Mouse (Mus musculus) embryonic facial prominence, embryonic 13.5 days (tissue): ENCODE results near the gene Msl2. TPM values are rescaled to one million over a fixed set of nuclear protein-coding genes. Genes with fewer than 3 reads are reported as not detected.

Experiments used
- ATAC-seq: fragments of 200-750 bp; cut with Nextera tagmentation; 2 replicates; pipeline ENCODE4 v1.8.0; 2017; ENCODE audit warnings: low read depth; ENCODE audit not compliant: insufficient number of reproducible peaks, insufficient read depth, low FRiP score, low TSS enrichment
- H3K27ac ChIP-seq: fragments of 300-500 bp; sonication (generic); 2 replicates; pipeline ENCODE4 v1.5.1; 2015; ENCODE audit warnings: moderate library complexity, mild to moderate bottlenecking, inconsistent platforms
- H3K27me3 ChIP-seq: fragments of 300-500 bp; sonication (generic); 2 replicates; pipeline ENCODE4 v1.6.1; 2015; ENCODE audit warnings: mild to moderate bottlenecking, inconsistent platforms
- H3K36me3 ChIP-seq: fragments of 300-500 bp; sonication (generic); 2 replicates; pipeline ENCODE4 v1.6.1; 2015; ENCODE audit warnings: mild to moderate bottlenecking, inconsistent platforms
- H3K4me1 ChIP-seq: fragments of 300-500 bp; sonication (generic); 2 replicates; pipeline ENCODE4 v1.6.1; 2015; ENCODE audit warnings: inconsistent platforms
- H3K4me2 ChIP-seq: fragments of 300-500 bp; sonication (generic); 2 replicates; pipeline ENCODE4 v1.6.1; 2015; ENCODE audit warnings: moderate library complexity, mild to moderate bottlenecking, inconsistent platforms
- H3K4me3 ChIP-seq: fragments of 300-500 bp; sonication (generic); 2 replicates; pipeline ENCODE4 v1.5.1; 2015; ENCODE audit warnings: mild to moderate bottlenecking, inconsistent platforms
- H3K9ac ChIP-seq: fragments of 300-500 bp; sonication (generic); 2 replicates; pipeline ENCODE4 v1.6.1; 2015; ENCODE audit warnings: mild to moderate bottlenecking, inconsistent platforms
- H3K9me3 ChIP-seq: fragments of 300-500 bp; sonication (generic); 2 replicates; pipeline ENCODE4 v1.6.1; 2016; ENCODE audit warnings: inconsistent platforms
- WGBS: fragments of 180-500 bp; shearing (Covaris S2); methylation state at CpG from one replicate; pipeline ENCODE4 v1.1.7; 2015; ENCODE audit warnings: mixed read lengths; 5-methylcytosine and 5-hydroxymethylcytosine counted together
- polyA plus RNA-seq: library from polyadenylated mRNA; unstranded; fragments of >200 nt; fragmentation: Nextera tagmentation; extraction: Ambion mirVana; gene quantifications from 2 replicates; pipeline ENCODE4 v1.2.1, GENCODE M21; 2015

Msl2 gene
- polyA plus RNA-seq, 1 experiment from 2014 or later = 6.4 TPM

DNA sequence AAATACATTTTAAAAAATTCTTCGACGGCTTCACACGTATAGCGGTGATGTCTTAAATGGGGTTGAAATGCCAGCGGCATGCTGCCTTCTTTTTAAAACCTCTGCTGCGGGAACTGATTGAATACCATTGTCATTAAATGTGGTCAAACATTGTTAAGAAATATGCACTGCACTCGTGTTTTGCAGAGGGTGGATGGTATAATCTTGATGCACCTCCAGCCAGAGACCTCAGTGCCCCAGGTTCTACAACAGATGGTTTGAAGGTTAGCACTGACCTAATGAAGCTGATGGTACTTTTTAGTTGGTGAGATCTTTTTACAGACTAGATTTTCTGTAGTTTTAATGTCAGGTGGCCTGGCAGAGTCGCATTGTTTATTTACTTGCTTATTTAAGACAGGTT, 1.8 kb downstream of the Msl2 start:
- Histone ChIP-seq H3K4me2 (peak overlapping the region; percentile 85), H3K9ac (peak overlapping the region; percentile 99), H3K27ac (no peak overlapping the region), H3K9me3 (no peaks in the 10 kb centered on the region), H3K36me3 (no peaks in the 10 kb centered on the region), H3K4me3 (peak overlapping the region; percentile 95), H3K4me1 (peaks cover 24% of the 10 kb centered on the region), H3K27me3 (no peaks in the 10 kb centered on the region)
- WGBS = under 1% methylated on average over 8 of the region's 8 CpGs
- ATAC-seq = no peak

DNA sequence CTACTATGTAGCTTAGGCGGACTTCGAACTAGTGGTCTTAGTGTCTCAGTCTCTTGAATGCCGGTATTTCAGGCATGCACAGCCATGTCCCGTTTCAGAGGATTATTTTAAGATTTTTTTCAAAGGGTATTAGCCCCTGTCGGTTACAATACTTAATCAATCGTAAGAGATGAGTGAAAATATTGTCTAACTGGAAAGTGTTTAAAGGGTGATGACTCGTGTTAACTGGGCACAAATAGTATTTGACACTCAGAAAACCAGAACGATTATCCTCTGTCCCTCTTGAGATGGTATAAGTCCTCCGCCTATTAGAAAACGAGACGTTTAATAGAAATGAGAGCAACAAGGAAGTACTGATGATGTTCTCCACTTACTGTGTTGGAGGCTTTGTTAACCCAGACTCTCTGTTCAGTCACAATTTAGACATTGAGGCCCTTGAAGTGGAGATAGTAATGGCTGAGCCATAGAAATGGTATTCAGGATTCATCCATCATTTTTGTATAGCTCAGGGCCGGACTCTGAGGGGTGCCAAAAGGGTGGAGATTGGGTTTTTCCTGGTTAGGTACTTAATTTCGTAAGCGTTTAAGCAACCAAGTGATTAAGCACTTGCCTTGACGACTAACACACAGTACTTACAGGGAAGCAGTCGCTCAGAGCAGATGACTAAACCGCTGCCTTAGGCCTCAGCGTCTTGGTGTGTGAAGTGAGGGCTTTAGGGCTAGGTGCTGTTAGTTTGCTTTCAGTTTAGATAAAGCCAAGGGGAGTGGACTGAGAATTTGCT, 2.4 kb downstream of the Msl2 start:
- Histone ChIP-seq H3K36me3 (no peaks in the 10 kb centered on the region), H3K27me3 (no peaks in the 10 kb centered on the region), H3K4me3 (peak overlapping the region; percentile 95), H3K9me3 (no peaks in the 10 kb centered on the region), H3K9ac (peak overlapping the region; percentile 99), H3K4me1 (peaks cover 24% of the 10 kb centered on the region), H3K27ac (no peak overlapping the region), H3K4me2 (peak overlapping the region; percentile 85)
- WGBS = 1% methylated on average over 18 of the region's 18 CpGs
- ATAC-seq = no peak

DNA sequence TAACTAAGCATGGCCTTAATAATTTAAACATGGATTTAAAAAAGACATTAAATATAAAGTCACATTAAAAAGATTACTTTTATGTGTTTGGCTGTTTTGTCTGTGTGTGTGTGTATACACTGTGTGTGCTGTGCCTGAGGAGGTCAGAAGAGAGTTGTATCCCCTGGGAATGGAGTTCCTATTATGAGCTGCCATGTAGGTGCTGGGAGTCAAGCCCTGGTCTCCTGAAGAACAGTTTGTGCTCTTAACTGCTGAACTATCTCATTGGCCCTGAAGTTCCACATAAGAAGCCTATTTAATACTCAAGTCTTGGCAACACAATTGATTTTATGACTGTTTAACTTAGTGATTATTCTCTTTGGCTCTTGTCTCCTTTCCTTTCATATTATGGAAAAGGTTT, 3.6 kb downstream of the Msl2 start:
- H3K4me2 ChIP-seq = peak overlapping the region; percentile 85
- H3K27me3 ChIP-seq = no peaks in the 10 kb centered on the region
- no peak for ATAC-seq
- H3K4me1 ChIP-seq = peaks cover 24% of the 10 kb centered on the region
- no peaks in the 10 kb centered on the region; the same call in 1 of the 2 replicates for H3K36me3 ChIP-seq
- peak overlapping the region; percentile 99 for H3K9ac ChIP-seq
- no peaks in the 10 kb centered on the region for H3K9me3 ChIP-seq
- H3K4me3 ChIP-seq = peak overlapping the region; percentile 95
- no peak overlapping the region for H3K27ac ChIP-seq

DNA sequence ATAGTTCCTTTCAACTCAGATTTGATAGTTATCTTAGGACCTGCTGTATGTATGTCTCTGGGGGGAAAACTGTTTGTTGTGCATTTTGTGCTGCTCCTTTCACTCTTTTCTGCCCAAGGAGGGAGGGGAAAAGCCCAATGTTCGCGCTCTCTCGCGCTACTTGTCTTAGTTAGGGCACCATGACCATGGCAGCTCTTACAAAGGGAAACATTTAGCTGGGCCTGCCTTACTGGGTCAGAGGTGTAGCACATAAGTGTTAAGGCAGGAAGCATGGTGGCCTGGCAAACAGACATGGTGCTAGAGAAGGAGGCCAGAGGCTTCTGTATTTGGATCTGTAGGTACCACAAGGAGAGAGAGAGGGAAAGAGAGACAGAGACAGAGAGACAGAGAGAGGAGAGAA, 4.7 kb downstream of the Msl2 start:
- H3K9ac ChIP-seq = 0 out of 2 replicates have a peak overlapping the region, but pooled peaks have one; percentile 44
- H3K9me3 ChIP-seq = no peaks in the 10 kb centered on the region
- no peak overlapping the region for H3K27ac ChIP-seq
- H3K4me1 ChIP-seq = peaks cover 24% of the 10 kb centered on the region
- H3K4me3 ChIP-seq = peak overlapping the region; percentile 21
- peaks cover 2% of the 10 kb centered on the region for H3K36me3 ChIP-seq
- ATAC-seq = no peak
- 64% methylated on average over 4 of the region's 4 CpGs for WGBS
- no peaks in the 10 kb centered on the region for H3K27me3 ChIP-seq
- H3K4me2 ChIP-seq = peak overlapping the region; percentile 85

DNA sequence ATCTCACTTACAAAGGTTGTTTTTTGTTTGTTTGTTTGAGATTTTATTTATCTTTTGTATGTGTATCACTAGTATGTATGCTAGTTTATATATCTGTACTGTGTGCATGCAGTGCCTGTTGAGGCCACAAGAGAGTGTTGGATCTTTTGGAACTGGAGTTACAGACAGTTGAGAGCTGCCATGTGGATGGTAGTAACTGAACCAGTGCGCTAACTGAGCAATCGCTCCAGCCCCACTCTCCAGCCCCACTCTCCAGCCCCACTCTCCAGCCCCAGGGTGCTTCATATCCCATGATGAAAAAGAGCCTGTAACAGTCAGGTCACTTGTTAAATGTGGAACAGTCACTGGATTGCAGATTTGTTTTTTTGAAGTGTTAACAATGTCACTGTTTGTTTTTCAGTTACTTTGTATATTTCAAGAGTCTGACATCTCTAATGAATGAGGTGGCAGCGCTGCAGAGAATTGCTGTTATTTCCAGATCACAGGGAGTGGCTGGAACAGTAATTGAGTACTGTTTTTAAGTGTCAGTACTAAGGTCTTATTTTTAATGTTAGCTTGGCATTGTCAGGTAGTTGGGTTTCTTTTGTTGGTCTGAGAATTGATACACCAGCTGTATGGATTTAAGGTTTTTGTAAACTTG, 6.3 kb downstream of the Msl2 start:
- Histone ChIP-seq H3K4me3 (no peak overlapping the region), H3K9me3 (no peaks in the 10 kb centered on the region), H3K27me3 (no peaks in the 10 kb centered on the region), H3K9ac (no peak overlapping the region), H3K36me3 (peaks cover 6% of the 10 kb centered on the region), H3K4me2 (no peak overlapping the region), H3K27ac (no peak overlapping the region), H3K4me1 (peaks cover 24% of the 10 kb centered on the region)
- 77% methylated on average over 3 of the region's 3 CpGs for WGBS
- ATAC-seq = no peak

DNA sequence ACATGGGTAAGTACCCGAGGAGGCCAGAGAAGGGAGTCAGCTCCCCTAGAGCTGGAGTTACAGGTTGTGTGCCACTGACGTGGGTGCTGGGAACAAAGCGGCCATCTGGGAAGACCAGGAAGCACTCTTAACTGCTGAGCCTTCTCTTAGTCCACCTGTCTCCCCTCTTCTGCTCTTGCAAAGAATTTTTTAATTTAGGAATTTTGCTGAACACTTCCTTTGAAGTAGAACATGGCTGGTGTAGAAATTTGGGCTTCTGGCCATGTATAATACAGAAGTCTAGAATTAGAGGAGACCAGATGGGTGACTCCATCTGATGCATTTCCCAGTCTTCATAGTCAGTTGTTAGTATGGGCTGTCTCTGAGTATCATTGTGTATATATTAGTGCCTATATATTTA, 9.8 kb downstream of the Msl2 start:
- 89% methylated on average over 3 of the region's 3 CpGs for WGBS
- no peaks in the 10 kb centered on the region for H3K9me3 ChIP-seq
- peaks cover 10% of the 10 kb centered on the region for H3K4me1 ChIP-seq
- H3K4me2 ChIP-seq = no peak overlapping the region
- ATAC-seq = no peak
- no peaks in the 10 kb centered on the region for H3K27me3 ChIP-seq
- no peak overlapping the region for H3K4me3 ChIP-seq
- H3K36me3 ChIP-seq = peaks cover 6% of the 10 kb centered on the region
- H3K27ac ChIP-seq = no peak overlapping the region
- H3K9ac ChIP-seq = no peak overlapping the region

DNA sequence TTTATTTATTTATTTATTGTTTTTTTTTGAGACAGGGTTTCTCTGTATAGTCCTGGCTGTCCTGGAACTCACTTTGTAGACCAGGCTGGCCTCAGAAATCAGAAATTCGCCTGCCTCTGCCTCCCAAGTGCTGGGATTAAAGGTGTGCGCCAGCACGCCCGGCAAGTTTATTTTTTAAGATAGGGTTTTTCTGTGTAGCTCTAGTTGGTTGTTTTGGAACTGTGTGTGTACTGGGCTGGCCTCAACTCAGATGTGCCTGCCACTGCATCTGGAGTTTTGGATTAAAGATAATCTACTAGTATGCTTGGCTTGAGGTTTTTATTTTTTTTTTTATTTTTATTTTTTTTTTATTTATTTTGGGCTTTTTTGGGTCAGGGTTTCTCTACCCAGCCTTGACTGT, 21.5 kb downstream of the Msl2 start:
- Histone ChIP-seq H3K4me2 (no peak overlapping the region), H3K4me1 (no peaks in the 10 kb centered on the region), H3K9me3 (peaks cover 7% of the 10 kb centered on the region; the same call in 1 of the 2 replicates), H3K27me3 (no peaks in the 10 kb centered on the region), H3K27ac (no peak overlapping the region), H3K9ac (no peak overlapping the region), H3K36me3 (peaks cover 18% of the 10 kb centered on the region), H3K4me3 (no peak overlapping the region)
- 89% methylated on average over 4 of the region's 4 CpGs for WGBS
- no peak for ATAC-seq

DNA sequence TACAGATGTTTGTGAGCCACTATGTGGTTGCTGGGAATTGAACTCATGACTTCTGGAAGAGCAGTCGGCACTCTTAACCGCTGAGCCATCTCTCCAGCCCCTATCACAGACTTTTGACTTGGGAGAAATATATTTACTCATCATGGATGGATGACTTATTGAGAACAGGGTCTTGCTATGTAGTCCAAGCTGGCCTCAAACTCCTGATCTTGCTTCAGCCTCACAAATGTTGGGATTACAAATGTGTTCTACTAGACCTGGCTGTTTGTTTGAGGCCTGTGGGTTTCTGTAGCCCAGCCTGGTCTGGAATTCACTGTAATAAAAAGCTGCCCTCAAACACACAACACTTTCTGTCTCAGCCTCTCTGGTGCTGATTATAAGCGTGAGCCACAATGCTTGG, 22.6 kb downstream of the Msl2 start:
- no peaks in the 10 kb centered on the region for H3K4me1 ChIP-seq
- H3K4me2 ChIP-seq = no peak overlapping the region
- H3K36me3 ChIP-seq = peaks cover 28% of the 10 kb centered on the region
- no peak overlapping the region for H3K4me3 ChIP-seq
- H3K27me3 ChIP-seq = no peaks in the 10 kb centered on the region
- no peak overlapping the region for H3K27ac ChIP-seq
- 95% methylated on average over 3 of the region's 3 CpGs for WGBS
- ATAC-seq = no peak
- no peak overlapping the region for H3K9ac ChIP-seq
- H3K9me3 ChIP-seq = peaks cover 7% of the 10 kb centered on the region; the same call in 1 of the 2 replicates

DNA sequence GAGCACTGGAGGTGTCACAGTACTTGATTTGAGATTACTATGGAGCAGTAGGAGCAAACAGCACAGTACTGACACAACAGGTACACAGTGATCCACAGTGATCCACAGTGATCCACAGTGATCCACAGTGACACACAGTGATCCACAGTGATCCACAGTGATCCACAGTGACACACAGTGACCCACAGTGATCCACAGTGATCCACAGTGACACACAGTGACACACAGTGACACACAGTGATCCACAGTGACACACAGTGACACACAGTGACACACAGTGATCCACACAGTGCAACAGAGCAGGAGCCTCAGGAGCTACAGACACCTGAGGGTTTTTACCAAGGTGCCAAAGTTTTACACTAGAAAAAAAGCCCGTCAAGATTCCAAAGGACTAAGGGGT, 23.6 kb downstream of the Msl2 start:
- H3K9me3 ChIP-seq = peaks cover 7% of the 10 kb centered on the region; the same call in 1 of the 2 replicates
- no peak for ATAC-seq

DNA sequence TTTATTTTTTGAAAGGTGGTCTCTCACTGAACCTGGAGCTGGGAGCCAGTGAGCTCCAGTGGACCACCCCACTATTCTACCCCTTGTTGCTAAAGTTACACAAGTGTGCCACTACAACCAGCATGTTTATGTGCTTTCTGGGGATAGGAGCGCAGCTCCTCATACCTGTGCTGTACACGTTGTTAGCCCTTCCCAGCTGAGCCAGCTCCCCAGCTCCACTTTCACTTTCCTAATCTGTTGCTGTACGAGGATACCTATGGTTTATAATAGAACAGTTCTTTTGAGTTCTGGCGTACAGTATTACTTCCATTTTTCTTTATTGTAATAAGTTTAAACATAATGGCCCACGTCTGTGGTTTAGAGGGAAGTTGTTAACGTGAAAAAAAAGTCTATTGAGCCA, 25.5 kb downstream of the Msl2 start:
- Histone ChIP-seq H3K27ac (no peak overlapping the region), H3K36me3 (peaks cover 37% of the 10 kb centered on the region), H3K9me3 (peaks cover 7% of the 10 kb centered on the region; the same call in 1 of the 2 replicates), H3K9ac (no peak overlapping the region), H3K4me2 (no peak overlapping the region), H3K27me3 (no peaks in the 10 kb centered on the region), H3K4me3 (no peak overlapping the region), H3K4me1 (no peaks in the 10 kb centered on the region)
- no peak for ATAC-seq
- 78% methylated on average over 6 of the region's 6 CpGs for WGBS

More for the DNA sequence above, 23.6 kb downstream of the Msl2 start:
- WGBS = 80% methylated on average over 1 of the region's 1 CpGs
- no peak overlapping the region for H3K27ac ChIP-seq
- no peak overlapping the region for H3K4me3 ChIP-seq
- no peaks in the 10 kb centered on the region for H3K27me3 ChIP-seq
- H3K4me1 ChIP-seq = no peaks in the 10 kb centered on the region
- H3K36me3 ChIP-seq = peaks cover 32% of the 10 kb centered on the region
- H3K9ac ChIP-seq = no peak overlapping the region
- H3K4me2 ChIP-seq = no peak overlapping the region

DNA sequence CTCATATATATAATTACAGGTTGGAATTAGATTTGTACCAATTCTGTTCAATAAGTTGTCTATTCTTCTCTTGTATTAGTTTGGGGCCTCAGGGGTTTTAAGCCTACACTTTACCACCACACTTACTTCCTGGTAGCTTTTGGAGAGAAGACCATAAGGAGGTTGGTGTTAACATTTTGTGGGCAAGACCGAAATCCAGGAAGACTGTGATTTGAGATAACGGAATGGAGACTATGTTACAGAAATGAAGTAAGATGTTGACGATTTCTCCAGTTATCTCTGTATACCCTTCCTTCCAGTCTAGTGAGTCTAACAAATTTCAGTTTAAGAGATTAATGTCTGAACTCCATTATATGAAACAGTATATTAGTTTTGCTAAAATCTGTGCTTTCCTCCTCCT, 26.3 kb downstream of the Msl2 start:
- Histone ChIP-seq H3K4me1 (no peaks in the 10 kb centered on the region), H3K9ac (no peak overlapping the region), H3K36me3 (peaks cover 42% of the 10 kb centered on the region), H3K27me3 (no peaks in the 10 kb centered on the region), H3K4me2 (no peak overlapping the region), H3K4me3 (no peak overlapping the region), H3K9me3 (peaks cover 7% of the 10 kb centered on the region; the same call in 1 of the 2 replicates), H3K27ac (no peak overlapping the region)
- 88% methylated on average over 3 of the region's 3 CpGs for WGBS
- no peak for ATAC-seq

DNA sequence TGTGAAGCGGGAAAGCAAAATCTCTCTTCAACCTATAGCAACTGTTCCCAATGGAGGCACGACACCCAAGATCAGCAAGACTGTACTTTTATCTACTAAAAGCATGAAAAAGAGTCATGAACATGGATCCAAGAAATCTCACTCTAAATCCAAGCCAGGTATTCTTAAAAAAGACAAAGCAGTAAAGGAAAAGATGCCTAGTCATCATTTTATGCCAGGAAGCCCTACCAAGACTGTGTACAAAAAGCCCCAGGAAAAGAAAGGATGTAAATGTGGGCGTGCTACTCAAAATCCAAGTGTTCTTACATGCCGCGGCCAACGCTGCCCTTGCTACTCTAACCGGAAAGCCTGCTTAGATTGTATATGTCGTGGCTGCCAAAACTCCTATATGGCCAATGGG, 27.6 kb downstream of the Msl2 start:
- Histone ChIP-seq H3K27me3 (no peaks in the 10 kb centered on the region), H3K9me3 (peaks cover 7% of the 10 kb centered on the region; the same call in 1 of the 2 replicates), H3K4me3 (no peak overlapping the region), H3K4me1 (no peaks in the 10 kb centered on the region), H3K27ac (no peak overlapping the region), H3K4me2 (no peak overlapping the region), H3K9ac (no peak overlapping the region), H3K36me3 (peaks cover 45% of the 10 kb centered on the region)
- ATAC-seq = no peak
- 95% methylated on average over 8 of the region's 8 CpGs for WGBS
